Comparison of ENCODE assay signal across 13 mouse cellular contexts in the genomic region with DNA sequence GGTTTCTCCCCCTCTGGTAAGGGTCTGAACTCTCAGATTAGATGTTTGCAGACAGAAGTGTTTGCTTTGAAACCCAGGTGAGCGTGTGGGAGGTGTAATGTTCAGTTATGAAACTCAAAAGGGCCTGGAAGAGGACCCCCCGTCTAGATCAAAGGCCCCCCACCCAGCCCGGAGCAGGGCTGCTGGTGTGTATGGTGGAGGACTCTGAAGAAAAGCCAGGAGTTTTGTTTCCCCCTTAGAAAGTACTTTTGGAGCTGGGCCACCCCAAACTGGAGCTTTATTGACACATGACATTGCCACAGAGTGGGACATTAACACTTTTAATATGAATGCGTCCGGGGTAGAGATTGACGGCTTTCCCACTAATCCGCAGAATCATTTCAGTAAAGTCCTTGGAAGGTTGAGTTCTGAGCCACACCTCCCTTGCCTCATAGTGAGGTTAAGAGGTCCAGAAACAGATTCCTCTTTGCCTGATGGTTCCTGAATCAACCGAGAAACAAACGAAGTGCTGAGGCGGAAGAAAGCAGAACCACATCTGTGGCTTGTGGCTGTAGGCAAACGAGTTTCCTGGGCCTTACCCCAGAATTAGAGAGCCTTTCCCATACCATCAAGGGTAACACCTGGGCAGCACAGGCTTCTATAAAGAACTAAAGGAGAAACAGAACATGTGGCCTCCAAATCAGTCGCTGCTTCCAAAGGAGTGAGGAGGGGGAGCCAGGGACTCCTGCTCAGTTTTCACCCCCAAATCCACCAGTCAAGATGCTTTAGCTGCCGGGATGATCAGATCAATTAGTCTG.
A peak's percentile ranks its signal among the peaks of the same experiment; 100 is the strongest.
DNase-seq lines count a peak whose midpoint lies in the region; ATAC-seq lines count a peak whose summit lies in the region.
"Had no signal": no experiment of that assay in that cellular context is flagged by ENCODE, and none has a peak within 500 bp of the region (broad histone marks: within the 10 kb centered on the region; RNA-seq: fewer than 3 reads in every experiment).

No protein-coding gene starts in this region.

- H3K36me3 ChIP-seq in kidney, embryonic 15.5 days = no peaks in the 10 kb centered on the region
- H3K36me3 ChIP-seq: G1E; limb, embryonic 12.5 days had no signal

- ATAC-seq in kidney, embryonic 15.5 days (replicated peaks; ENCODE audit: low FRiP score) = no peak
- ATAC-seq in granulocyte monocyte progenitor cell, adult 5-6 weeks (replicated peaks; ENCODE audit: poor library complexity, severe bottlenecking) = peak; percentile 84

- H3K4me3 ChIP-seq in kidney, embryonic 15.5 days (replicated peaks) = no peak overlapping the region
- H3K4me3 ChIP-seq: limb, embryonic 12.5 days had no signal

- DNase-seq in kidney, adult 8-10 months = no peak
- peak; percentile 42 for DNase-seq in CD4-positive helper T cell, adult 2 months (ENCODE audit: low read depth, low spot score)
- DNase-seq in naive thymus-derived CD4-positive, alpha-beta T cell, adult 2 months (ENCODE audit: low read depth) = peak; percentile 55
- no peak for DNase-seq in left cerebral cortex, adult 11 months (ENCODE audit: low spot score)
- no peak for DNase-seq in left cerebral cortex, adult 18-20 months (ENCODE audit: low spot score in 2 of 2)
- DNase-seq in c-Kit-positive CD71-positive TER-119-positive erythroid progenitor cells, embryonic 14.5 days (ENCODE audit: low spot score) = no peak
- DNase-seq: cerebellum, adult 8-10 months; heart, postnatal 36 days had no signal

- H3K27me3 ChIP-seq in kidney, embryonic 15.5 days = no peaks in the 10 kb centered on the region
- H3K27me3 ChIP-seq: limb, embryonic 12.5 days had no signal

- peak overlapping the region; percentile 46; the same call in 1 of the 2 replicates for H3K27ac ChIP-seq in kidney, embryonic 15.5 days
- H3K27ac ChIP-seq: limb, embryonic 12.5 days; stomach, postnatal 0 days had no signal

- peaks cover 33% of the 10 kb centered on the region for H3K4me1 ChIP-seq in kidney, embryonic 15.5 days

- H3K4me2 ChIP-seq in kidney, embryonic 15.5 days = no peak overlapping the region
- H3K4me2 ChIP-seq: limb, embryonic 12.5 days had no signal

- no peak overlapping the region for H3K9ac ChIP-seq in kidney, embryonic 15.5 days
- H3K9ac ChIP-seq: limb, embryonic 12.5 days had no signal

- H3K9me3 ChIP-seq in kidney, embryonic 15.5 days (replicated peaks) = no peaks in the 10 kb centered on the region
- H3K9me3 ChIP-seq: G1E; limb, embryonic 12.5 days had no signal

- 73% methylated on average over 13 of the region's 13 CpGs for WGBS in kidney, embryonic 15.5 days

Comparison
In these comparisons a context has a peak if more than half of its experiments do, and no peak if none do; other contexts are left out.
1. DNase-seq: peak in CD4-positive helper T cell, adult 2 months (single experiment) and naive thymus-derived CD4-positive, alpha-beta T cell, adult 2 months (single experiment); none in kidney, adult 8-10 months (0 of 2), left cerebral cortex, adult 11 months (single experiment), left cerebral cortex, adult 18-20 months (0 of 2) and c-Kit-positive CD71-positive TER-119-positive erythroid progenitor cells, embryonic 14.5 days (single experiment).